Mouse (Mus musculus) CH12.LX (cell line): ENCODE results near the gene Dnajb5. TPM values are rescaled to one million over a fixed set of nuclear protein-coding genes. Genes with fewer than 3 reads are reported as not detected.

Source experiments
- DNase-seq: peaks from one replicate; pipeline ENCODE4 v3.0.0-alpha.2; 2013; ENCODE audit errors: extremely low read depth
- H3K27ac ChIP-seq: 2 replicates; pipeline ENCODE4 v1.5.1; 2012; ENCODE audit warnings: low read depth, mild to moderate bottlenecking, control low read depth, moderate library complexity; ENCODE audit not compliant: insufficient read depth
- H3K27me3 ChIP-seq: replicated peaks from 2 replicates; pipeline ENCODE3; 2012; ENCODE audit warnings: inconsistent platforms
- H3K36me3 ChIP-seq, 2 experiments: replicated peaks in 1 of 2; 2 replicates each; pipeline versions ENCODE3 to v1.6.1; 2012; ENCODE audit warnings: inconsistent platforms in 1 of 2, low read length in 1 of 2, mild to moderate bottlenecking in 1 of 2, mixed read lengths in 1 of 2, moderate library complexity in 1 of 2; ENCODE audit not compliant: control insufficient read depth in 1 of 2, insufficient read depth in 1 of 2
- H3K4me1 ChIP-seq, 2 experiments: 2 replicates each; pipeline ENCODE4 v1.6.1; 2012; ENCODE audit warnings: inconsistent platforms in 1 of 2, moderate library complexity in 1 of 2; ENCODE audit not compliant: insufficient read depth in 2 of 2, control insufficient read depth in 1 of 2
- H3K4me2 ChIP-seq: 2 replicates; pipeline ENCODE4 v1.6.1; 2012; ENCODE audit warnings: low read depth, mild to moderate bottlenecking, control low read depth; ENCODE audit not compliant: poor library complexity, insufficient read depth, severe bottlenecking
- H3K4me3 ChIP-seq, 3 experiments: fragments of 150-350 bp in 1 of 3; sonication (generic) in 1 of 3; replicated peaks in 1 of 3; 2 replicates each; pipeline versions ENCODE3 to v1.5.1; 2011 to 2012; ENCODE audit warnings: low read depth in 2 of 3, low read length in 2 of 3, mild to moderate bottlenecking in 2 of 3, moderate library complexity in 2 of 3, control low read depth in 1 of 3, improper control_type of control experiment in 1 of 3, inconsistent platforms in 1 of 3, mixed read lengths in 1 of 3; ENCODE audit not compliant: poor library complexity in 1 of 3
- H3K79me2 ChIP-seq: replicated peaks from 2 replicates; pipeline ENCODE4 v1.6.1; 2012; ENCODE audit warnings: mild to moderate bottlenecking, moderate library complexity; ENCODE audit not compliant: control insufficient read depth, poor library complexity, insufficient read depth, severe bottlenecking; ENCODE audit errors: extremely low read depth
- H3K9ac ChIP-seq: 2 replicates; pipeline ENCODE4 v1.6.1; 2012; ENCODE audit warnings: low read depth, mild to moderate bottlenecking, control low read depth, moderate library complexity; ENCODE audit not compliant: insufficient read depth
- H3K9me3 ChIP-seq: replicated peaks from 2 replicates; pipeline ENCODE3; 2012; ENCODE audit warnings: low read length, inconsistent platforms, mixed read lengths
- CTCF ChIP-seq, 2 experiments: IDR thresholded peaks in 1 of 2; conservative IDR thresholded peaks in 1 of 2; 2 replicates each; pipeline ENCODE4 v1.5.1; 2011 to 2012; ENCODE audit warnings: low read depth in 2 of 2, low read length in 2 of 2, improper control_type of control experiment in 1 of 2, inconsistent platforms in 1 of 2, mild to moderate bottlenecking in 1 of 2, moderate library complexity in 1 of 2
- ELF1 ChIP-seq: IDR thresholded peaks from 2 replicates; pipeline ENCODE4 v1.6.1; 2014; ENCODE audit warnings: low read depth, mild to moderate bottlenecking, inconsistent platforms, low read length, improper control_type of control experiment
- ETS1 ChIP-seq: conservative IDR thresholded peaks from 2 replicates; pipeline ENCODE4 v1.6.1; 2012; ENCODE audit warnings: low read depth, mild to moderate bottlenecking, inconsistent platforms, low read length, improper control_type of control experiment, moderate library complexity
- GABPA ChIP-seq: IDR thresholded peaks from 2 replicates; pipeline ENCODE4 v1.6.1; 2012; ENCODE audit warnings: low read depth, low read length, improper control_type of control experiment, inconsistent platforms; ENCODE audit not compliant: insufficient replicate concordance
- IRF4 ChIP-seq: IDR thresholded peaks from 2 replicates; pipeline ENCODE4 v1.6.1; 2014; ENCODE audit warnings: low read depth, mild to moderate bottlenecking, inconsistent platforms, low read length, improper control_type of control experiment
- JUN ChIP-seq: IDR thresholded peaks from 2 replicates; pipeline ENCODE4 v1.6.1; 2011; ENCODE audit warnings: low read depth, mild to moderate bottlenecking, low read length, improper control_type of control experiment, moderate library complexity; ENCODE audit not compliant: insufficient read depth
- JUND ChIP-seq: conservative IDR thresholded peaks from 2 replicates; pipeline ENCODE4 v1.6.1; 2011; ENCODE audit warnings: low read depth, low read length, improper control_type of control experiment
- KAT2A ChIP-seq: IDR thresholded peaks from 2 replicates; pipeline ENCODE4 v1.6.1; 2012; ENCODE audit warnings: low read length, improper control_type of control experiment, inconsistent platforms; ENCODE audit not compliant: insufficient replicate concordance
- MAZ ChIP-seq: IDR thresholded peaks from 2 replicates; pipeline ENCODE4 v1.6.1; 2012; ENCODE audit warnings: low read depth, mild to moderate bottlenecking, inconsistent platforms, low read length, improper control_type of control experiment, moderate library complexity
- MEF2A ChIP-seq: IDR thresholded peaks from 2 replicates; pipeline ENCODE4 v1.6.1; 2014; ENCODE audit warnings: low read depth, mild to moderate bottlenecking, inconsistent platforms, low read length, improper control_type of control experiment, borderline replicate concordance
- MXI1 ChIP-seq: IDR thresholded peaks from 2 replicates; pipeline ENCODE4 v1.6.1; 2011; ENCODE audit warnings: mild to moderate bottlenecking, low read depth, low read length, improper control_type of control experiment
- NRF1 ChIP-seq: IDR thresholded peaks from 2 replicates; pipeline ENCODE4 v1.6.1; 2014; ENCODE audit warnings: low read depth, mild to moderate bottlenecking, inconsistent platforms, low read length, improper control_type of control experiment, moderate library complexity
- PAX5 ChIP-seq: IDR thresholded peaks from 2 replicates; pipeline ENCODE4 v1.6.1; 2012; ENCODE audit warnings: low read length, inconsistent platforms, mixed read lengths
- RAD21 ChIP-seq: IDR thresholded peaks from 2 replicates; pipeline ENCODE4 v1.6.1; 2011; ENCODE audit warnings: low read depth, mild to moderate bottlenecking, low read length, improper control_type of control experiment, moderate library complexity
- RCOR1 ChIP-seq: conservative IDR thresholded peaks from 2 replicates; pipeline ENCODE4 v1.6.1; 2012; ENCODE audit warnings: low read depth, mild to moderate bottlenecking, inconsistent platforms, low read length, improper control_type of control experiment
- SIN3A ChIP-seq: IDR thresholded peaks from 2 replicates; pipeline ENCODE4 v1.6.1; 2012; ENCODE audit warnings: low read length, improper control_type of control experiment, inconsistent platforms
- SMC3 ChIP-seq: IDR thresholded peaks from 2 replicates; pipeline ENCODE4 v1.6.1; 2011; ENCODE audit warnings: low read depth, low read length, improper control_type of control experiment
- TCF12 ChIP-seq: IDR thresholded peaks from 2 replicates; pipeline ENCODE4 v1.6.1; 2014; ENCODE audit warnings: low read depth, mild to moderate bottlenecking, inconsistent platforms, low read length, improper control_type of control experiment
- USF2 ChIP-seq: conservative IDR thresholded peaks from 2 replicates; pipeline ENCODE4 v1.6.1; 2011; ENCODE audit warnings: low read depth, low read length, improper control_type of control experiment
- ZNF384 ChIP-seq: IDR thresholded peaks from 2 replicates; pipeline ENCODE4 v1.6.1; 2012; ENCODE audit warnings: low read depth, low read length, improper control_type of control experiment, inconsistent platforms
- dilution Hi-C: fragments of 300-500 bp; cut with MboI; formaldehyde crosslinking; loops from 2 replicates; pipeline ENCODE4 v1.14.3; 2020; ENCODE audit warnings: low sequenced_read_pairs; ENCODE audit not compliant: extremely low pct_unique_long_range_greater_than_20kb, extremely low pct_ligation_motif_present
- in situ Hi-C: fragments of 300-500 bp; cut with MboI; formaldehyde crosslinking; loops from 3 replicates; pipeline ENCODE4 v1.14.3; 2019; ENCODE audit warnings: low sequenced_read_pairs, low pct_ligation_motif_present, low pct_unique_long_range_greater_than_20kb, mixed read lengths
- polyA plus RNA-seq: library from polyadenylated mRNA; unstranded; fragments of >175 nt; gene quantifications from 2 replicates; pipeline ENCODE4 v1.2.1, GENCODE M21; 2012; ENCODE audit warnings: low read depth; ENCODE audit not compliant: insufficient read length
- total RNA-seq, 2 experiments: library from RNA; depleted of rRNA; stranded (reverse); fragments of 300-350 nt in 1 of 2; fragments of >200 nt in 1 of 2; gene quantifications; 2 replicates each; pipeline ENCODE4 v1.2.3; 2012 to 2014

Gene Dnajb5
- total and polyA plus RNA-seq, 3 experiments: 1.9 to 3.9 (median 2.7) TPM

DNA sequence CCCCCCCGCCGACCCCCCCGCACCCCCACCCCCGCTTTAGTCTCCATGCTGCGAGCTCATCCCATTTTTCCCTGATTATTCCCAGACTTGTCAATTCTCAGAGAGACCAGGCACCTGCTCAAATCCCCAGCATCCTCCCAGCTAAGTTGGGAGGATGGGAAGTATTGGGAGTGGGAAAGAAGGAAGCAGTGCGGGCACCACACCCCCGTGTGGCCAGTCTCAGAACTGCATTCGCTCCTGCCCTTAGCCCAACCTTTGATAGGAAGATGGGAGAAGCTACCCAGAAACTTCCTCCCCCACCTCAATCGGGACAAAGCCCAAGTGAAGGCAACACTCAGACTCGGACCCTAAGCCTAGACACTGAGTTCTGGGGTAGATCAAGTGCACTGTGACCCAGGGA, 4.7 kb downstream of the Dnajb5 start:
- in situ Hi-C loops: no loop called here
- no peak for TF ChIP-seq PAX5
- no peak for TF ChIP-seq KAT2A
- TF ChIP-seq RAD21: peak; percentile 34
- TF ChIP-seq ZNF384: no peak
- TF ChIP-seq JUN: no peak
- TF ChIP-seq CTCF (conservative IDR thresholded peaks at IDR 0.05 in 1 of 2, IDR thresholded peaks at IDR 0.05 in 1 of 2; ENCODE audit: low read depth in 2 of 2, low read length in 2 of 2): peak; percentile 71 to 83
- peak; percentile 63 for TF ChIP-seq SMC3
- TF ChIP-seq, all 38 proteins: peak for 3
- no peaks in the 10 kb centered on the region for H3K79me2 ChIP-seq
- no peak for DNase-seq
- H3K4me3 ChIP-seq: no peak overlapping the region
- no peak overlapping the region for H3K27ac ChIP-seq
- dilution Hi-C loops: no loop called here
- H3K9me3 ChIP-seq: no peaks in the 10 kb centered on the region
- no peak overlapping the region for H3K4me2 ChIP-seq
- no peak overlapping the region for H3K9ac ChIP-seq
- peaks cover 4 to 37% of the 10 kb centered on the region in 2 experiments for H3K36me3 ChIP-seq
- H3K27me3 ChIP-seq: no peaks in the 10 kb centered on the region
- peaks cover 8 to 53% of the 10 kb centered on the region in 2 experiments for H3K4me1 ChIP-seq

- Histone ChIP-seq H3K27ac (no peak overlapping the region), H3K27me3 (no peaks in the 10 kb centered on the region), H3K4me2 (no peak overlapping the region), H3K9ac (no peak overlapping the region), H3K4me3 (no peak overlapping the region), H3K4me1 (peaks cover 8 to 52% of the 10 kb centered on the region in 2 experiments), H3K36me3 (peaks cover 4 to 40% of the 10 kb centered on the region in 2 experiments), H3K79me2 (no peaks in the 10 kb centered on the region), H3K9me3 (no peaks in the 10 kb centered on the region)
- in situ Hi-C loops: no loop called here
- TF ChIP-seq NRF1: no peak
- no peak for TF ChIP-seq SIN3A
- no peak for TF ChIP-seq KAT2A
- TF ChIP-seq RAD21: no peak
- no peak for TF ChIP-seq RCOR1
- TF ChIP-seq GABPA: no peak
- no peak for TF ChIP-seq MXI1
- TF ChIP-seq JUND: no peak
- no peak for TF ChIP-seq MEF2A
- TF ChIP-seq ETS1: no peak
- TF ChIP-seq ZNF384: no peak
- no peak for TF ChIP-seq JUN
- TF ChIP-seq SMC3: no peak
- TF ChIP-seq ELF1: no peak
- no peak for TF ChIP-seq MAZ
- no peak for TF ChIP-seq TCF12
- TF ChIP-seq IRF4: no peak
- TF ChIP-seq CTCF (conservative IDR thresholded peaks at IDR 0.05 in 1 of 2, IDR thresholded peaks at IDR 0.05 in 1 of 2; ENCODE audit: low read depth in 2 of 2, low read length in 2 of 2): no peak
- TF ChIP-seq USF2: no peak
- no peak for DNase-seq
- dilution Hi-C loops: no loop called here
Measured at GRCm38 (mm10) chr4:42955200-42955599, 5.6 kb downstream of the Dnajb5 start.
